Mouse (Mus musculus): ENCODE measurements around the gene Rrbp1. TPM values are rescaled to one million over a fixed set of nuclear protein-coding genes. Genes with fewer than 3 reads are reported as not detected.

Rrbp1 gene
- total RNA-seq, 4 experiments from 2014 or later = 53.3 to 85.0 (median 64.7) TPM

- no peak for DNase-seq (ENCODE audit: low spot score in 2 of 2)
Measured at GRCm38 (mm10) chr2:144006686-144007085, 4.4 kb downstream of the Rrbp1 start.

- DNase-seq (ENCODE audit: low spot score in 2 of 2) = no peak
Measured at GRCm38 (mm10) chr2:144005166-144005955, 5.7 kb downstream of the Rrbp1 start.

GRCm38 (mm10) chr2:144003544-144003943, 7.5 kb downstream of the Rrbp1 start:
- no peak for DNase-seq (ENCODE audit: low spot score in 2 of 2)

GRCm38 (mm10) chr2:144002229-144002984, 8.7 kb downstream of the Rrbp1 start:
- DNase-seq (ENCODE audit: low spot score in 2 of 2) = no peak

- no peak for DNase-seq (ENCODE audit: low spot score in 2 of 2)
Measured at GRCm38 (mm10) chr2:143992977-143993376, 18.1 kb downstream of the Rrbp1 start.

- DNase-seq (ENCODE audit: low spot score in 2 of 2) = no peak
Measured at GRCm38 (mm10) chr2:143991964-143992672, 18.9 kb downstream of the Rrbp1 start.

GRCm38 (mm10) chr2:143990997-143991396, 20.1 kb downstream of the Rrbp1 start:
- no peak for DNase-seq (ENCODE audit: low spot score in 2 of 2)

GRCm38 (mm10) chr2:143988016-143988415, 23.0 kb downstream of the Rrbp1 start:
- no peak for DNase-seq (ENCODE audit: low spot score in 2 of 2)

GRCm38 (mm10) chr2:143987485-143987884, 23.6 kb downstream of the Rrbp1 start:
- DNase-seq (ENCODE audit: low spot score in 2 of 2) = no peak

- no peak for DNase-seq (ENCODE audit: low spot score in 2 of 2)
Measured at GRCm38 (mm10) chr2:143983482-143983881, 27.6 kb downstream of the Rrbp1 start.

GRCm38 (mm10) chr2:143982901-143983300, 28.2 kb downstream of the Rrbp1 start:
- DNase-seq (ENCODE audit: low spot score in 2 of 2) = no peak

- no peak for DNase-seq (ENCODE audit: low spot score in 2 of 2)
Measured at GRCm38 (mm10) chr2:143982152-143982551, 28.9 kb downstream of the Rrbp1 start.

- DNase-seq (ENCODE audit: low spot score in 2 of 2) = peak in 1 of 2 experiments; percentile 42
Measured at GRCm38 (mm10) chr2:143980781-143981398, 30.2 kb downstream of the Rrbp1 start.

GRCm38 (mm10) chr2:143978444-143979147, 32.5 kb downstream of the Rrbp1 start:
- no peak for DNase-seq (ENCODE audit: low spot score in 2 of 2)

GRCm38 (mm10) chr2:143975146-143975649, 35.9 kb downstream of the Rrbp1 start:
- no peak for DNase-seq (ENCODE audit: low spot score in 2 of 2)

GRCm38 (mm10) chr2:143973161-143973560, 37.9 kb downstream of the Rrbp1 start:
- no peak for DNase-seq (ENCODE audit: low spot score in 2 of 2)

GRCm38 (mm10) chr2:143971887-143972286, 39.2 kb downstream of the Rrbp1 start:
- no peak for DNase-seq (ENCODE audit: low spot score in 2 of 2)

- DNase-seq (ENCODE audit: low spot score in 2 of 2) = no peak
Measured at GRCm38 (mm10) chr2:143970841-143971240, 40.2 kb downstream of the Rrbp1 start.

GRCm38 (mm10) chr2:143969260-143969659, 41.8 kb downstream of the Rrbp1 start:
- DNase-seq (ENCODE audit: low spot score in 2 of 2) = no peak

- no peak for DNase-seq (ENCODE audit: low spot score in 2 of 2)
Measured at GRCm38 (mm10) chr2:143963318-143963717, 47.7 kb downstream of the Rrbp1 start.

GRCm38 (mm10) chr2:143962192-143962591, 48.9 kb downstream of the Rrbp1 start:
- DNase-seq (ENCODE audit: low spot score in 2 of 2) = no peak

Measured in left cerebral cortex, adult 8-10 months (tissue).